Mouse (Mus musculus): ENCODE data around the gene Slc30a7.
"Not testable (repeated sequence)": the region's sequence is repeated elsewhere in the genome, so short reads cannot be mapped to it uniquely, and the experiment has no call there.

Slc30a7 gene

DNA sequence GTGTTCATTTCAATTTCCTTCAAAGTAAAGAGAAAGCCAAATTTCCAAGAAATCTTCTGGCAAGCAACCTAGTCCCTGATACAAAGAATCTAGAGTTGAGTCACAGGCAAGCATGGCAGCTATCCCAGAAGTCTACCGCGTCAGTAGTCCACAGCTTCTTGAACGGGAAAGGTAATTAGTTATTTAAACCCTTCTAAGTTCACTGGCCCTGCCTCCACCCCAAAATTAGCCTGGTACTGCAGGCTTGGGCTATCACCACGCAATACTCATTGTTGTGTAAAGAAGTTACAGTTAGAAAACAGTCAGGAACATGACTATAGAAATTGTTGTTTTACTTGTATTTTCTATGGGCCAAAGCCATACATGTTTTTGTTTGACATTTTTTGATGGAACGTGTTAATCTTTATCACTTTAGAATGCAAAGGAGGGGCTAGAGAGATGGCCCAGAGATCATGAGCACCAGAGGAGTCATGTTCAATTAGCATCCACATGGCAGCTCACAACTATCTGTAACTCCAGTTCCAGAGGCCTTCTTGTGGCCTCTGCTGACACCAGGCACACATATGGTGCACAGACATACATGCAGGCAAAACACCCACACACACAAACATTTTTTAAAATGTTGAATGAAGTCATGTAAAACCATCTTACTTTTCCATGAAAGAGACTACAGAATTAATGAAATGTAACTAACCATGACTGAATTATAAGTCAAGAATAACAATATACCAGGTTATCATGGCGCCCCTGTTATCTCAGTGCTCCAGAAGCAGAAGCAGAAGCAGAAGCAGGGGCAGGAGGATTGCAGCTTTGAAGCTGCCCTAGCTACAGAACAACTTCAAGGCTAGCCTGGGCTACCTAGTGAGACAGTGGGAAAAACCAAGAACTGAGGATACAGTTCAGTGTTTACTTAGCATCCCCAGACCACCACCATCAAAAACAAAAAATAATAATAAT lies 57.0 kb downstream of the Slc30a7 start:
- DNase-seq (ENCODE audit: low read depth in 1 of 2, low spot score in 2 of 2) = no peak

GRCm38 (mm10) chr3:115949220-115949920 lies 57.8 kb downstream of the Slc30a7 start:
- DNase-seq (ENCODE audit: low read depth in 1 of 2, low spot score in 2 of 2) = no peak

GRCm38 (mm10) chr3:115946272-115946671 lies 60.9 kb downstream of the Slc30a7 start:
- no peak for DNase-seq (ENCODE audit: low read depth in 1 of 2, low spot score in 2 of 2)

GRCm38 (mm10) chr3:115944376-115944775 lies 62.8 kb downstream of the Slc30a7 start:
- DNase-seq (ENCODE audit: low read depth in 1 of 2, low spot score in 2 of 2) = no peak

- no peak for DNase-seq (ENCODE audit: low read depth in 1 of 2, low spot score in 2 of 2)
These were observed 65.7 kb downstream of the Slc30a7 start for GRCm38 (mm10) chr3:115941464-115941863.

DNA sequence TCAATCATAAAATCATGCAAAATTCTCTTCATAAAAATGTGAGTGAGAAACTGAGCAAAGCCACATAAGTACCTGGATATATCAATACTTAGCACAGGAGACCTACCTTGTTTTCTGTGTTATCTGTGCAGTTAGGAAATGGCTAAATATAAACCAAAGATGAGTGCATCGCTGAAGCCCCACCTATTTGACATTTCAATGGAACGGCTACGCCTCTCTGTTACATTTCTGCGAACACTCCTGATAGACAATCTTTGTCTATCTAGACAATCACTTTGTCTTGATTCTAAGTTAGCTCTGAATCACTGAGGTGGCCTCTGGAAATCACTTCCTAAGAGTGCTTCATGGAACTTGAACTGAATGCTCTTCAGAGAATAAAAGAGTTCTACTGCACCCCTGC lies 66.7 kb downstream of the Slc30a7 start:
- no peak for DNase-seq (ENCODE audit: low read depth in 1 of 2, low spot score in 2 of 2)

- no peak for DNase-seq (ENCODE audit: low read depth in 1 of 2, low spot score in 2 of 2)
These were observed 69.4 kb downstream of the Slc30a7 start for GRCm38 (mm10) chr3:115937807-115938206.

DNA sequence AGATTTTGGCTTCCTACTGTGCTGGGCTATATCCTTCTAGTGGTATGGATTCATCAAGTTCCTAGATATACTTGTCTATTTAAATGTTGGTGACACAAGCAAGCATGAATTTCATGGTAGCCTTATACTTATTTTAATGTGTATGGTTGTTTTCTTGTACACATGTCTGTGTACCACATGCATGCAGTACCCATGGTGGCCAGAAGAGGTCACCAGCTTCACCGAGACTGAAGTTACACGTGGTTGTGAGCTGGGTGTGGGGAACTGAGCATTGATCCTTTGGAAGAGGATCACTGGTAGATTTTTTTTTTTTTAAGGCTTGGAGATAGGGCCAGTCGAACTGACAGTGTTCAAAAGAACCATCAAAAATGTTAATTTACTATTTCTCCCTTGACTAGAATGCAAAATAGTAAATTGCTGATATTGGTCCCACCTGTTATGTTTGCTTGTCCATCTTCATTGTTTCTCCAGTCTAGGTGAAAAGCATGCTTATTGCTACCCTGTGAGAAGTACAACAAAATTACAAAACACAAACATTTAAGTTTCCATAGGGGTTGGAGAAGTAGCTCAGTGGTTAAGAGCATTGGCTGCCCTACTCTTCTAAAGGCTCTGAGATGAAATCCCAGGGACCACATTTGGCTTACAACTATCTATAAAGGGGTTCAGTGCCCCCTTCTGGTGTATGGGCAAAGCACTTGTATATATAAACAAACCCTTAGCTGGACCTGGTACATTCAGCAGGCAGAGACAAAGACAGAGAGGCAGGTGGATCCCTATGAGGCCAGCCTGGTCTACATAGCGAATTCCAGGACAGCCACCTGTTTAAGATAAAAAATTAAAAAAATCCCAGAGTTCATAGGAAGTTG lies 70.2 kb downstream of the Slc30a7 start:
- peak; percentile 11 to 50 for DNase-seq (ENCODE audit: low read depth in 1 of 2, low spot score in 2 of 2)

GRCm38 (mm10) chr3:115933293-115934186 lies 73.7 kb downstream of the Slc30a7 start:
- no peak for DNase-seq (ENCODE audit: low read depth in 1 of 2, low spot score in 2 of 2)

DNA sequence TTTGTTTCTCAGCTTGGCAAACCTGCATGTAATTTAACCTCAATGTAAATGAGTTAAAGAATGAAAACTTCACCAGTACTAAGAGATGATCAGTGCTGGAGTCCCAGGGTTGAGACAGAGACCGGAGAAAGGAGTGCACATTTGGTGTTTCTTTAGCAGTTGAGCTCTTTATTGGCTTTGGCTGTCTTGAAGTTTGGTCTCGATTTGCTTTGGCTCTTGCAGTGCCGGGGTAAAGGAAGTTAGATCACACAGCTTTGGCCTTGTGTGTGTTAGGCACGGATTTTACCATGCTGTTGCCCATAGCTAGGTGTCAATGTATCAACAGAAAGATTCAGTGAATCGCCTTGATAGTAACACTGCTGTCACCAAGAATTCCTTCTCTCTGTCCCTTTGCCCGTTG lies 75.5 kb downstream of the Slc30a7 start:
- no peak for DNase-seq (ENCODE audit: low read depth in 1 of 2, low spot score in 2 of 2)

- DNase-seq (ENCODE audit: low read depth in 1 of 2, low spot score in 2 of 2) = no peak
These were observed 80.7 kb downstream of the Slc30a7 start for GRCm38 (mm10) chr3:115926531-115926930.

GRCm38 (mm10) chr3:115924401-115925190 lies 82.6 kb downstream of the Slc30a7 start:
- DNase-seq (ENCODE audit: low read depth in 1 of 2, low spot score in 2 of 2) = no peak

GRCm38 (mm10) chr3:115907406-115907805 lies 99.8 kb downstream of the Slc30a7 start:
- DNase-seq (ENCODE audit: low read depth in 1 of 2, low spot score in 2 of 2) = not testable (repeated sequence)

- DNase-seq (ENCODE audit: low read depth in 1 of 2, low spot score in 2 of 2) = no peak
These were observed 101.6 kb downstream of the Slc30a7 start for GRCm38 (mm10) chr3:115905567-115905966.

GRCm38 (mm10) chr3:115905067-115905466 lies 102.1 kb downstream of the Slc30a7 start:
- no peak for DNase-seq (ENCODE audit: low read depth in 1 of 2, low spot score in 2 of 2)

- DNase-seq (ENCODE audit: low read depth in 1 of 2, low spot score in 2 of 2) = peak in 1 of 2 experiments; percentile 4
These were observed 104.8 kb downstream of the Slc30a7 start for GRCm38 (mm10) chr3:115902301-115902956.

- DNase-seq (ENCODE audit: low read depth in 1 of 2, low spot score in 2 of 2) = no peak
These were observed 108.8 kb downstream of the Slc30a7 start for GRCm38 (mm10) chr3:115898354-115898948.

GRCm38 (mm10) chr3:115893166-115893565 lies 114.0 kb downstream of the Slc30a7 start:
- no peak for DNase-seq (ENCODE audit: low read depth in 1 of 2, low spot score in 2 of 2)

All from monocyte, adult 2 months (primary cell).